Mouse (Mus musculus) spleen, adult 10 weeks (tissue): ENCODE results near the gene Trnau1ap. TPM values are rescaled to one million over a fixed set of nuclear protein-coding genes. Genes with fewer than 3 reads are reported as not detected.

Source experiments
- polyA plus RNA-seq: library from polyadenylated mRNA; stranded (reverse); fragments of 350-450 nt; fragmentation: Illumina TruSeq; extraction: RNeasy Lipid Tissue Mini Kit (QIAGEN cat#74804); gene quantifications from one replicate; pipeline ENCODE4 v1.2.3, GENCODE M21; 2015; ENCODE audit warnings: low replicate concordance; ENCODE audit not compliant: insufficient read depth

The Trnau1ap gene
- 44.6 TPM for polyA plus RNA-seq

DNA sequence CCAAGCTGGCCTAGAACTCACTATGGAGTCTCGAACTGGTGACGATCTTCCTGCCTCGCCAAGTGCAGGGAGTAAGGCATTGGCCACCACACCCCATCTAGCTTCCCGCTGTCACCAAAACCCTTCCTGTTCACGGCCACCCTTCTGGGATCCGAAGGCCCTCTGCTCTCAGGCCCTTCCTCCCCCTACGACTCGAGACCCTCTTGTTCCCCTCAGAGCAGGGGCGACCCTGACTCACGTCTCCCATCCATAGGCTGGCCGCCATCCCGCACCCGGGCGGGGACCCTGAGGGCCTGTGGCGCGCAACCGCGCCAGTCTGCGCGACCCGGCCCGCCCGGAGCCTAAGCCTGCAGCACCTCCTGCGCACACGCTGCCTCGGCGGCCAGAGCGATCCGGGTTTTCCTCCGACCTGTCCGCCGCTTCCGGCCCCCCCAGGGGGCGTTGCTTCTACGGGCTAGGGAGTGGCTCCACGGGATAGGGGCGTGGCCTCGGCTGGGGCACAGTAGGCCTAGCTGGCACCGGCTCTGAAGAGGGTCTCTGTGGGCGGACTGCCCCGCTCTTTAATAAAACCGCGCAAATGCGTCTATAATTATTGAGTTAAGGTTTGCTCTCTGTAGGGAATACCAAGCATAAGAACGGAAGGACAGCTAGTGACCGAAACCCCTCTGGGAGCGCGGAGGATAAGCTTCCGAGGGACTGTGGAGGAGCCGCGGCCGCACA is at the start of gene Trnau1ap:
TSS of gene Trnau1ap (minus strand) at position 424 of the 720 bp plus-strand sequence.

GRCm38 (mm10) chr4:132353481-132353885 is 24.1 kb upstream of the Trnau1ap start, which contains the start of gene Rcc1:
TSS of gene Rcc1 (minus strand) at chr4:132353605.

DNA sequence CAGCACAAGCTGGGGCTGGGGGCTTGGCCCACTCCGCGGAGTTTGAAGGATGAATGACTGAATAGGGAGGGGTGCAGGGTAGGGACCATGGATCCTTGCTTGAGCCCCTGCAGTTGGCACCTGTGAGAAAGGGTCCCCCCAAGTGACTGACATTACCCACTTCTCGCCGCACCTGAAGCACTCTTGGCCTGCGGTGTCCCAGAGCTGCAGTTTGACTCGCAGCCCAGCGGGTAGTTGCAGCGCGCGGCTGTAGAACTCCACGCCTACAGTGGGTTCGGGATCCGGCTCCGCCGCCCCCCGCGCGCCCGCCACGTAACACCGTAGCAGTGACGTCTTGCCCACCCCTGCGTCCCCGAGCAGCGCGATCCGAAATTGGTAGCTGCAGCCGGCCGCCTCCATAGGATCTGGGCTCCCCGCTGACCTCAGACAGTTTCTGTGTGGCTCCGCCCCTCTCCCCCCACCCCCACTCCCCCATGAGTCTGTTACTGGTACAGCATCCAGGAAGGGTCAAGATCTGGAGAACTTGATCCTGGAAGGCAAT is 26.3 kb downstream of the Trnau1ap start, which contains the start of gene Rab42:
TSS of gene Rab42 (minus strand) at position 447 of the 541 bp plus-strand sequence.

GRCm38 (mm10) chr4:132274156-132274862 is 55.0 kb downstream of the Trnau1ap start, which contains the start of gene Taf12:
TSS of gene Taf12 (plus strand) at chr4:132274375.

Other genes starting within 250 kb of the Trnau1ap start
- 0.37 TPM for gene Oprd1, start 185.1 kb downstream of the Trnau1ap start, polyA plus RNA-seq
- 59.6 TPM for gene Ythdf2, start 117.2 kb downstream of the Trnau1ap start, polyA plus RNA-seq
- 19.9 TPM for gene Gmeb1, start 67.9 kb downstream of the Trnau1ap start, polyA plus RNA-seq
- gene Taf12, start 55.2 kb downstream of the Trnau1ap start, polyA plus RNA-seq = 37.9 TPM
- gene Rab42, start 26.2 kb downstream of the Trnau1ap start, polyA plus RNA-seq = 0.36 TPM
- 25.2 TPM for gene Rcc1, start 24.1 kb upstream of the Trnau1ap start, polyA plus RNA-seq
- 21.3 TPM for gene Phactr4, start 93.0 kb upstream of the Trnau1ap start, polyA plus RNA-seq
- 7.9 TPM for gene Med18, start 134.4 kb upstream of the Trnau1ap start, polyA plus RNA-seq
- gene Sesn2, start 181.0 kb upstream of the Trnau1ap start, polyA plus RNA-seq = 5.6 TPM
- 190 TPM for gene Atpif1, start 204.1 kb upstream of the Trnau1ap start, polyA plus RNA-seq
- gene Dnajc8, start 206.0 kb upstream of the Trnau1ap start, polyA plus RNA-seq = 258 TPM
- 12.6 TPM for gene Ptafr, start 234.5 kb upstream of the Trnau1ap start, polyA plus RNA-seq